Mouse (Mus musculus) liver, embryonic 13.5 days (tissue): ENCODE results near the gene Wdcp. TPM values are rescaled to one million over a fixed set of nuclear protein-coding genes. Genes with fewer than 3 reads are reported as not detected.

ENCODE experiments used
- ATAC-seq: fragments of 200-750 bp; cut with Nextera tagmentation; 2 replicates; pipeline ENCODE4 v1.8.0; 2017; ENCODE audit warnings: low read depth, mild to moderate bottlenecking, moderate number of reproducible peaks, moderate library complexity
- DNase-seq: peaks from one replicate; pipeline ENCODE4 v3.0.0; 2022
- H3K27ac ChIP-seq: fragments of 300-500 bp; sonication (generic); 2 replicates; pipeline ENCODE4 v1.5.1; 2015; ENCODE audit warnings: moderate library complexity, mild to moderate bottlenecking, inconsistent platforms
- H3K27me3 ChIP-seq: fragments of 300-500 bp; sonication (generic); 2 replicates; pipeline ENCODE4 v1.6.1; 2015; ENCODE audit warnings: mild to moderate bottlenecking, inconsistent platforms
- H3K36me3 ChIP-seq: fragments of 300-500 bp; sonication (generic); 2 replicates; pipeline ENCODE4 v1.6.1; 2015; ENCODE audit warnings: mild to moderate bottlenecking, inconsistent platforms
- H3K4me1 ChIP-seq: fragments of 300-500 bp; sonication (generic); replicated peaks from 2 replicates; pipeline ENCODE4 v1.6.1; 2015; ENCODE audit warnings: inconsistent platforms
- H3K4me2 ChIP-seq: fragments of 300-500 bp; sonication (generic); 2 replicates; pipeline ENCODE4 v1.6.1; 2015; ENCODE audit warnings: inconsistent platforms, mild to moderate bottlenecking, moderate library complexity
- H3K4me3 ChIP-seq: fragments of 300-500 bp; sonication (generic); replicated peaks from 2 replicates; pipeline ENCODE4 v1.5.1; 2015; ENCODE audit warnings: mild to moderate bottlenecking, inconsistent platforms
- H3K9ac ChIP-seq: fragments of 300-500 bp; sonication (generic); 2 replicates; pipeline ENCODE4 v1.6.1; 2015; ENCODE audit warnings: mild to moderate bottlenecking, inconsistent platforms
- H3K9me3 ChIP-seq: fragments of 300-500 bp; sonication (generic); replicated peaks from 2 replicates; pipeline ENCODE4 v1.6.1; 2016; ENCODE audit warnings: inconsistent platforms
- WGBS: fragments of 180-500 bp; shearing (Covaris S2); methylation state at CpG from one replicate; pipeline ENCODE4 v1.1.7; 2015; ENCODE audit not compliant: insufficient replicate concordance; 5-methylcytosine and 5-hydroxymethylcytosine counted together
- polyA plus RNA-seq: library from polyadenylated mRNA; unstranded; fragments of >200 nt; fragmentation: Nextera tagmentation; extraction: Ambion mirVana; gene quantifications from 2 replicates; pipeline ENCODE4 v1.2.1, GENCODE M21; 2015

Wdcp gene
- polyA plus RNA-seq, 1 experiment from 2014 or later, result 17.3 TPM

GRCm38 (mm10) chr12:4840741-4841140 lies 2.4 kb upstream of the Wdcp start:
- WGBS, result 2% methylated on average over 11 of the region's 11 CpGs
- Histone ChIP-seq H3K27me3 (peaks cover 34% of the 10 kb centered on the region), H3K36me3 (no peaks in the 10 kb centered on the region), H3K4me3 (peak overlapping the region; percentile 76), H3K4me2 (peak overlapping the region; percentile 99), H3K9ac (peak overlapping the region; percentile 79), H3K4me1 (peaks cover 41% of the 10 kb centered on the region), H3K9me3 (no peaks in the 10 kb centered on the region), H3K27ac (no peak overlapping the region)
- no peak for DNase-seq
- ATAC-seq, result no peak

- H3K9me3 ChIP-seq, result no peaks in the 10 kb centered on the region
- H3K27ac ChIP-seq, result no peak within 1 kb of the TSS
- no peaks in the 10 kb centered on the region for H3K36me3 ChIP-seq
- under 1% methylated on average over 33 of the region's 37 CpGs for WGBS
- H3K4me3 ChIP-seq, result peak within 1 kb of the TSS; percentile 76
- peak; percentile 55 for DNase-seq
- H3K4me2 ChIP-seq, result peak within 1 kb of the TSS; percentile 99
- H3K4me1 ChIP-seq, result peaks cover 41% of the 10 kb centered on the region
- H3K9ac ChIP-seq, result peak within 1 kb of the TSS; percentile 79
- ATAC-seq, result peak; percentile 67
- peaks cover 34% of the 10 kb centered on the region for H3K27me3 ChIP-seq
Observed at GRCm38 (mm10) chr12:4841392-4841887, 1.7 kb upstream of the Wdcp start, which contains the start of gene Fkbp1b. Gene Fkbp1b (minus strand): TSS chr12:4841591.

DNA sequence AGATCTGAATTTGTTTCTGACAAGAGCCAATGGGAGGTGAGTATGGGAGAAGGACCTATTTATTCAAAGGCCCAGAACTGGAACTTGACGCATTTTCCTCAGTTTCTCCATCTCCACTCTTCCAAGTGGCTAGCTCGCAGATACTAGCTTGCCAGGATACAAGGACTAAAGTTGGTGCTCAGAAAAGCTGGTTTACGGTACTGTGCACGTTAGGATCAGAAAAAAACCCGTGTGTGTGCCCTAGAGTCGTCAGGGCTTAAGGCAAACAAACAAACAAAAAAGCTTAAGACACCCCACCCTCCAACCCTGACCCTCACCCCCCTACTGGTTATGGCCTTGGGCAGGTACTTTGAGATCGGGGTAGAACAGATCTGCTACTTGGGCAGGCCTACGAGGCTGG lies 647 bp upstream of the Wdcp start:
- no peak for DNase-seq
- H3K4me2 ChIP-seq, result peak overlapping the region; percentile 99
- peaks cover 34% of the 10 kb centered on the region for H3K27me3 ChIP-seq
- no peak overlapping the region for H3K9ac ChIP-seq
- peaks cover 43% of the 10 kb centered on the region for H3K4me1 ChIP-seq
- no peaks in the 10 kb centered on the region for H3K9me3 ChIP-seq
- H3K4me3 ChIP-seq, result 0 out of 2 replicates have a peak overlapping the region, but pooled peaks have one; percentile 79
- ATAC-seq, result no peak
- H3K36me3 ChIP-seq, result no peaks in the 10 kb centered on the region
- WGBS, result 79% methylated on average over 8 of the region's 8 CpGs
- no peak overlapping the region for H3K27ac ChIP-seq

- Histone ChIP-seq H3K27ac (peak overlapping the region; percentile 77), H3K9me3 (no peaks in the 10 kb centered on the region), H3K4me2 (peak overlapping the region; percentile 99), H3K4me1 (peaks cover 43% of the 10 kb centered on the region), H3K4me3 (peak overlapping the region; percentile 79), H3K27me3 (peaks cover 34% of the 10 kb centered on the region), H3K9ac (peak overlapping the region; percentile 78), H3K36me3 (peaks cover 1% of the 10 kb centered on the region; the same call in 1 of the 2 replicates)
- ATAC-seq (peak; percentile 47), DNase-seq (peak; percentile 56)
- 0% methylated on average over 12 of the region's 12 CpGs for WGBS
Observed at GRCm38 (mm10) chr12:4843741-4844140, 638 bp downstream of the Wdcp start.

DNA sequence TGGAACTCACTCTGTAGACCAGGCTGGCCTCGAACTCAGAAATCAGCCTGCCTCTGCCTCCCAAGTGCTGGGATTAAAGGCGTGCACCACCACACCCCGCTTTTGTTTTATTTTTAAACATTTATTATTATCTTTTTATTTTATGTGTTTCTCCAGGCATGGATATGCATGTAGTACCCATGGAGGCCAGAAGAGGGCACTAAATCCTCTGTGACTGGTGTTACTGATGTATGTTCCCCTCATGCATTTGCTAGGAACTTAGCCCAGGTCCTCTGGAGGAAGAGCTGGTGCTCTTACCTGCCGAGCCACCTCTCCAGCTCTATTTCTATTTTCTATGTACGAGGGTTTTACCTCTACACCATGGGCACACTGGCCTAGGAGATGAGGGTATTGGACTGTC lies 13.1 kb downstream of the Wdcp start:
- no peaks in the 10 kb centered on the region for H3K9me3 ChIP-seq
- H3K27me3 ChIP-seq, result no peaks in the 10 kb centered on the region
- H3K9ac ChIP-seq, result no peak overlapping the region
- H3K4me2 ChIP-seq, result no peak overlapping the region
- H3K27ac ChIP-seq, result no peak overlapping the region
- peaks cover 10% of the 10 kb centered on the region for H3K4me1 ChIP-seq
- peaks cover 55% of the 10 kb centered on the region for H3K36me3 ChIP-seq
- 87% methylated on average over 5 of the region's 5 CpGs for WGBS
- no peak overlapping the region for H3K4me3 ChIP-seq
- no peak for DNase-seq
- no peak for ATAC-seq

GRCm38 (mm10) chr12:4856834-4857233 lies 13.7 kb downstream of the Wdcp start:
- no peak overlapping the region for H3K4me2 ChIP-seq
- H3K36me3 ChIP-seq, result peaks cover 57% of the 10 kb centered on the region
- peaks cover 10% of the 10 kb centered on the region for H3K4me1 ChIP-seq
- no peaks in the 10 kb centered on the region for H3K27me3 ChIP-seq
- no peak for ATAC-seq
- H3K4me3 ChIP-seq, result no peak overlapping the region
- H3K9ac ChIP-seq, result no peak overlapping the region
- no peaks in the 10 kb centered on the region for H3K9me3 ChIP-seq
- no peak for DNase-seq
- 84% methylated on average over 2 of the region's 2 CpGs for WGBS
- H3K27ac ChIP-seq, result no peak overlapping the region

DNA sequence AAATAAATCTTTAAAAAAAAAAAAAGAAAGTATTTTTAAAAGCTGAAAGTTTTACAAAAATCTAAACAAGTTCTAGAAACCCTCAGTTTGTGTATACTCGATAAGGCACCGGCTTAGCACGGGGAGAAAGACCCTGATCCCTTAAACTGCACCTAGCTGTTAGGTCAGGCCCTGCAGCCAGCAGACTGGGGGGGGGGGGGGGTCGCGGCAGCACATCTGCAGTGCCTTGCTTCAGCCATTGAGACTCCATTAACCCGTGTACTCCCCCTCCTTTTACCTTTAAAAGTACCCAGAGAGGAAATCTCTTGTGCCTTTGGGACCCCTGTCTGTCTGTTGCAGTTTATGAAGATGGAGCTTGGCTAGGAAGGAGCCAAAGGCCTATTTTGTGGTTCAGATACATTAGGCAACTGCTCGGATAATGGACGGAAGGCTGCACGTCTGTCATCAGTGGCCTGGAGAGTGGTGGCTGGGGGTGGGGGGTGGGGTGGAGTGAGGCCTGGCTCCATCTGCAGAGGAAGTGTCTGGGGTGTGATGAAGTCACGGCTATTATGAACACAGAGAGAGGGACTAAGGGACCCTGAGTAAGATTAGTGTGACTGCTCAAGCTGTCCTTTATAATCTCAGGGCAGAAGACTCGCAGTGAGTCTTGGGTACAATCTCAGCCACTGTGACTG lies 16.3 kb downstream of the Wdcp start:
- Histone ChIP-seq H3K9ac (no peak overlapping the region), H3K27ac (peak overlapping the region; percentile 39), H3K4me2 (no peak overlapping the region), H3K4me3 (no peak overlapping the region), H3K9me3 (no peaks in the 10 kb centered on the region), H3K27me3 (no peaks in the 10 kb centered on the region), H3K4me1 (peaks cover 14% of the 10 kb centered on the region), H3K36me3 (peaks cover 67% of the 10 kb centered on the region)
- WGBS, result 38% methylated on average over 11 of the region's 11 CpGs
- ATAC-seq (peak; percentile 34; the same call in 1 of the 2 replicates), DNase-seq (no peak)

GRCm38 (mm10) chr12:4862672-4863071 lies 19.6 kb downstream of the Wdcp start:
- Histone ChIP-seq H3K36me3 (peaks cover 81% of the 10 kb centered on the region), H3K4me2 (no peak overlapping the region), H3K27me3 (no peaks in the 10 kb centered on the region), H3K4me3 (no peak overlapping the region), H3K4me1 (peaks cover 17% of the 10 kb centered on the region), H3K9me3 (no peaks in the 10 kb centered on the region), H3K9ac (no peak overlapping the region), H3K27ac (no peak overlapping the region)
- ATAC-seq (no peak), DNase-seq (no peak)
- WGBS, result 90% methylated on average over 4 of the region's 4 CpGs

DNA sequence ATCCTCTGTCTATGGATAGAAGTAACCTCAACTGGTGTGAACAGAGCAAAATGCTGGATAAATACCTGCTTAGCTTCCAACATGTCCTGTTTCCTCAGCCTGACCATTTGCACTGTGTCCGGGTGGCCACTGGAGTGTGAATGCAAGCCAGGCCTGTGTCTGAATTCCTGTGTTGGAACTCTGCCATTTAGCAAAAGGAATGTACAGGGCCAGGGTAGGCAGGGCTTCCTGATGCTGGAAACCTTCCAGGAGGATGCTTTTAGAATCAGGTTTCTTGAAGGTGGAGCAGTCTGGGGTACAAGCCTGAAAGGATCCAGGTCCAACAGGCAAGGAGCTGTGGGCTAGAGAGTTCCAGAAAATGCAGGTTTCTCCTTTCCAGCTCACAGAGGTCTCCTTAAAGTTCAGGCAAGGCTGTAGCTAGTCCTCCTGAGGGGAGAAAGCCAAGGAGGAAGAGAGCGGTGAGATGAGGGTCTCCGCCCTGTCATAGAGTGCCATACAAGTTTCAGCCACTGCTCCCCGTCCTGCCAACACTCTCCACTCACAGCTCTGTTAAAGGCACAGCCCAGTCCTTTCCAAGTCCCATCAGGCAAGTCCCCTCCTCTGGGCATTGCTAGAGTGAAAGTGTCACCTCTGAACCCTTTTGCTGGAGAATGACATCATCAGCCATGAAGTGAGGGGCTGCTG lies 20.7 kb downstream of the Wdcp start:
- no peak for DNase-seq
- Histone ChIP-seq H3K27ac (peak overlapping the region; percentile 13; the same call in 1 of the 2 replicates), H3K4me2 (no peak overlapping the region), H3K9ac (no peak overlapping the region), H3K4me3 (no peak overlapping the region), H3K9me3 (no peaks in the 10 kb centered on the region), H3K36me3 (peaks cover 90% of the 10 kb centered on the region), H3K27me3 (no peaks in the 10 kb centered on the region), H3K4me1 (peaks cover 25% of the 10 kb centered on the region)
- no peak for ATAC-seq
- WGBS, result 82% methylated on average over 4 of the region's 4 CpGs

DNA sequence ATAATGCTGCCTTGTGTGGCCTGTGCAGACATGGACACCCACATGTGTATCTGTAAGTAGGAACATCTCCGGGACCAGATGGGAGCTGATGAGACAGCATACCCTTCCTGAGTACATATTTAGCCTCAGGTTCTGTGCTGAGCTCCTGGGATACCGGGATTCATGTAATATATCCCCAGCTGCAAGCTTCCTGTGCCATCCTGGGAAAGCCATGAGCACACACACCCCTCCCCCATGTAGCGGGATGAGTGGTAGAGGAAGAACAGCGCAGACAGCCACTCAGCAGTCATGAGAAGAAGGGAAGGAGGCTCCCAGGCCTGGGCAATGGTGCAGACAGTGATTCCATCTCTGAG lies 21.2 kb downstream of the Wdcp start:
- Histone ChIP-seq H3K9me3 (no peaks in the 10 kb centered on the region), H3K4me3 (no peak overlapping the region), H3K36me3 (peaks cover 95% of the 10 kb centered on the region), H3K27me3 (no peaks in the 10 kb centered on the region), H3K9ac (no peak overlapping the region), H3K4me2 (no peak overlapping the region), H3K27ac (0 out of 2 replicates have a peak overlapping the region, but pooled peaks have one; percentile 13), H3K4me1 (peaks cover 29% of the 10 kb centered on the region)
- WGBS, result 87% methylated on average over 4 of the region's 4 CpGs
- DNase-seq, result no peak
- ATAC-seq, result no peak

DNA sequence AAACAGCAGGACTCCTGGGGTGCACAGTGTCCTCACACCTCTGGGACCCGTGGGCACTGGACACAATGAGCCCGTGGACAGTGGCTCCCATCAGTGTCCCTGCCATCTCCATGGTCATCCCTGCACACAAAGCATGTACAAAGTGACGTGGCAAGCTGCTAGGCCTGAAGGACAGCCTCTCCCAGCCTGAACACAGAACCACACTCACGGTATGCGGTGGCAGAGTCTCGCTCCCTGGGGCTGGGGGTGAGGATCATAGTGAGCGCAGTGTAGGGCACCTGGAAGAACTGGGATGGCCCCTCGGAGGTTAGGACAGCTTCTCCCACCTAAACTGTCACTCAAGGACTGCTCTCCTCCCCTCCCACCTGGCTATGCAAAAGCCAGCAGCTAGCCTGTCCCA lies 25.8 kb downstream of the Wdcp start:
- WGBS, result 82% methylated on average over 8 of the region's 8 CpGs
- no peak for DNase-seq
- Histone ChIP-seq H3K4me3 (no peak overlapping the region), H3K27ac (peak overlapping the region; percentile 39), H3K9ac (peak overlapping the region; percentile 29; the same call in 1 of the 2 replicates), H3K4me2 (0 out of 2 replicates have a peak overlapping the region, but pooled peaks have one; percentile 25), H3K36me3 (peaks cover 82% of the 10 kb centered on the region), H3K4me1 (peaks cover 58% of the 10 kb centered on the region), H3K9me3 (no peaks in the 10 kb centered on the region), H3K27me3 (no peaks in the 10 kb centered on the region)
- no peak for ATAC-seq
